Mouse (Mus musculus): ENCODE data around the gene Cma1.
A peak's percentile ranks its signal among the peaks of the same experiment; 100 is the strongest.
"Not testable (repeated sequence)": the region's sequence is repeated elsewhere in the genome, so short reads cannot be mapped to it uniquely, and the experiment has no call there.

Cma1 gene

DNA sequence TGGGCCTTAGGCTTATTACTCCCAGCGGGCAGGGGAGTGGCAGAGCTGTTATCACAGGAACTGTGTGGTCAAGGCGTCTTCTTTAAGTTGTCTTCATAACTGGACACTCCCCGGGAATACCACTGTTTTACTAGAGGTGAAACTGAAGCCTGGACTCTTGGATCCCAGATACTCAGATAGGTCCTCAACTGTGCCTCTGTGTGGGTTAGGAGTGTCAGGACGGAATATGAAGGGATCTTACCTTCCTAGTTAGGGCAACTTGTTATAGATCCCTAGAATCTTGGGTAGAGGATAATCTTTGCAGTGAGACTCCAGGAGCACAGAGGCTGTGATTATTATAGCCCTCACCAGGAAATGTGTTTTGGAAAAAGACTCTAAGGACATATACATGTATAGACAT, at the start of gene Cma1:
Gene Cma1 (minus strand): TSS at position 101 of the 400 bp plus-strand sequence.
- DNase-seq (ENCODE audit: low spot score in 2 of 2) = no peak

DNA sequence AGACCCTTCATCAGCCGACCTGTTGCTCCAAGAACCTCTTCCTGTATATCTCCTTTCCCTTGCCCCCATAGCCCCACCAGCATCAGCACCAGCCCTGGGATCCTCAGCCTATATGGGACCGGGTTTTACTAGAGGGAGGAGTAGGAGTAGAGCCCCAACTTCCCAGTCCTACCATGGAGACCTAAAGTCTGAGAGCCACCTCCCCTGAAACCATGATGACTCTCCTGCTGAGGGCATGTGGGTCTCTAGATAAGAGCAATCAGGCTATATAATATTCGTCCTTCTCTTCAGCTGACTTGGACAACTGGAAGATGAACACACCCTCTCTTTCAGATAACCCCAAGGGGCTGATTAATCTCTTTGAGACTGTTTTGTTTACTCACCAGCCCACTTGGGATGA, 43.0 kb upstream of the Cma1 start:
- not testable (repeated sequence) for DNase-seq (ENCODE audit: low spot score in 2 of 2)

DNA sequence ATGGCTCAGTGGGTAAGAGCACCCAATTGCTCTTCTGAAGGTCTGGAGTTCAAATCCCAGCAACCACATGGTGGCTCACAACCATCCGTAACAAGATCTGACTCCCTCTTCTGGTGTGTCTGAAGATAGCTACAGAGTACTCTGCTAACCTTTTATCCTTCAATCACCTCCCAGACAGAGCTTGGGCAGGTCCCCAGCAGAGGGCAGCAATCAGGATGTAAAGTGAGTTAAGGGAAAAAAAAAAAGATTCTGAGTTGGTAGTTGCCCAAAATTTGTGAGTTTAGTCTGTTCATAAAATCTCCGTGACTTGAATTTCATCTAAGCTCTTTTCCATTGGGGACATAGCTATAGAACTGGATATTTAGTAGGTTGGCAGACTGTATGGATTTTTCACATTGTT, 19.4 kb upstream of the Cma1 start:
- DNase-seq (ENCODE audit: low spot score in 2 of 2) = not testable (repeated sequence)

DNA sequence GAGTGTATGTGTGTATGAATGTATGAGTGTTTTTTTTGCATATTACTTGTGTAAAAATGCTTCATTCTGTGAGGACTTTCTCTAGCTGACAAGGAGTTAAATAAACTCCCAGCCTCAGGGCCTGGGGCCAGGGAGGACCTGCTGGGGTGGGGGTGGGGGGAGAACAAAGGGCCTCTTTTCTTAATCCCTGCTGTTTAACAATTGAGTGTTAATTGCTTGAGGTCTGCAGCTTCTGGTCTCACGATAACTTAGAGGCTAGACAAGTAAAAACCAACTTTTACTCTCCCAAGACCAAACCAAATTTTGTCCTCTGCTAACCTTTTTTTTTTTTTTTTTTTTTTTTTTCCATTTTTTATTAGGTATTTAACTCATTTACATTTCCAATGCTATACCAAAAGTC, 18.8 kb upstream of the Cma1 start:
- DNase-seq (ENCODE audit: low spot score in 2 of 2) = no peak

DNA sequence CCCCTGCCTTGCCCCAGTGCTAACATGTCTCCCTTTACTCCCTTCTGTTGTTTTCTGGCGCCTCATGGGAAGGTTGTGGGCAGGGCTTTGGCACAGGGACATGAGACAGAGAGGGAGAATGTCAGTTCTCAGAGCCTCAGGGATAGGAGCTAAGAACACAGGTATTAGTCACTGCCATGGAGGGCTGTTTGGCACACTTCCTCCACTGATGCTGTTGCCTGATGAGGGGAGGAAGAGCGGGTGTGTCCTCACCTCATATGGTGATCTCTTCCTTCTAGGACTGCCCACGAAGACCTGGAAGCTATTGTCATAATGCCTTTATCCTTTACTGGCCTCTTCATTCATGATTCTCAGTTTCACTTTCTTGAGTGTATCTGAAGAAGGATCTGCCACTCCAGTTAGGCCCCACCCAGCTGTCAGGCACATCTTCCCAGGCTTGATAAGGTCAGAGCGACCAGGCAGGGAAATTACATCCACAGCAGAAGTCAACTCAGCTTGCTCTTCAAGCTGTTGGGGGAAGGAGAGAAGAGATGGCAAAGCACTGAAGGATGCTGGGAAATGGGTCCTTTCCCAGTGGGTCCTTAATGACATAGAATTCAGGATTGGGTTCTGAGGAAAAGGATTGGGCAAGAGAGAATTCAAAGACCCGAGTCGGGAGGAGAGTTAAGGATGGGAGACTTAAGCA, 6.0 kb upstream of the Cma1 start, which contains the start of gene Cma2:
Gene Cma2 (plus strand): TSS at position 635 of the 685 bp plus-strand sequence.
- DNase-seq (ENCODE audit: low spot score in 2 of 2) = no peak

DNA sequence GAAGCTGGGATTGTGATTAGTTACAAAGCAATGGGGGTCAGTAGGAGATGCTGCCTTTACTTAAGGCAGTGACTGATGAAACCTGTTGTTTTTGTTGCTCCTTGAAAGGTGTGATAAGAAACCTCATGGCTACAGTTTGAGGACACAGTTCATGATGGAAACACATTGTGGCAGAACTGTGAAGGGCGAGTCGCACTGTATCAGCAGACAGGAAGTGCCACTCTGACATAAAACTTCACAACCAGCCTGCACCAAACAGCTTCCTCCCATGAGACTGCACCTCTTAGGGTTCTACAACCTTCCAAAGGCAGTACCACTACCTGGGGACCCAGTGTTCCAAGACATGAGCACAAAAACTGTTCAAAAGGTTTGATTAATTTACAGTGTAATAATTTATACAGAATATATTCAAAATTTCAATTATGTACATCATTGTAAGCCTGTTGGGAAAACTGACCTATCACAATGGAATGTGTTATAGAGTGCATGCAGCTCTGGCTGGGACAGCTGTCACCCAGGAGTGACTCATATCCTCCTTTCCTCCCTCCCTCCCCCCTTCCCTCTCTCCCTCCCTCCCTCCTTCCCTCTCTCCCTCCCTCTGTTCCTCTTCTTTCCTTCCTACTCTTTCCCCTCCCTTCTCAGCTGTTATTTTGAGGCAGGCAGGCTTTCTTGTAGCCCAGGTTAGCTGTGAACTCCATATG, 1.9 kb upstream of the Cma1 start:
- DNase-seq (ENCODE audit: low spot score in 2 of 2) = no peak

DNA sequence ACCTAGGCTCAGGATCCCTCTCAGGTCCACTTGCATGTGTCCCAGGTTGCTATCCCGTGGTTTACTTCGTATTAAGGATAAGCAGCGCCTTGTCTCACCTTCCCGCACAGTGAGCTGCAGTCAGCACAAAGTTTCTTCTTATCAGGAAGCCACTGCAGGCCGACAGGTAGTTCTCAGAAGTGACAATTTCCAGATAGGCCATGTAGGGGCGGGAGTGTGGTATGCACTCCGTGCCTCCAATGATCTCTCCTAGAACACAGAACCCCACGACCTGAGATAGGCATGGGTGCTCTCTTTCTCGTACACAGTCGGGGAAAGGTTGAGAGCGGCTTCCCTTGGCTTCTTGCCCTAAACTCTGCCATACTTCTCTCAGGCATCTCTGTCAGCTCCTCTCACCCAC, 874 bp downstream of the Cma1 start:
- no peak for DNase-seq (ENCODE audit: low spot score in 2 of 2)

DNA sequence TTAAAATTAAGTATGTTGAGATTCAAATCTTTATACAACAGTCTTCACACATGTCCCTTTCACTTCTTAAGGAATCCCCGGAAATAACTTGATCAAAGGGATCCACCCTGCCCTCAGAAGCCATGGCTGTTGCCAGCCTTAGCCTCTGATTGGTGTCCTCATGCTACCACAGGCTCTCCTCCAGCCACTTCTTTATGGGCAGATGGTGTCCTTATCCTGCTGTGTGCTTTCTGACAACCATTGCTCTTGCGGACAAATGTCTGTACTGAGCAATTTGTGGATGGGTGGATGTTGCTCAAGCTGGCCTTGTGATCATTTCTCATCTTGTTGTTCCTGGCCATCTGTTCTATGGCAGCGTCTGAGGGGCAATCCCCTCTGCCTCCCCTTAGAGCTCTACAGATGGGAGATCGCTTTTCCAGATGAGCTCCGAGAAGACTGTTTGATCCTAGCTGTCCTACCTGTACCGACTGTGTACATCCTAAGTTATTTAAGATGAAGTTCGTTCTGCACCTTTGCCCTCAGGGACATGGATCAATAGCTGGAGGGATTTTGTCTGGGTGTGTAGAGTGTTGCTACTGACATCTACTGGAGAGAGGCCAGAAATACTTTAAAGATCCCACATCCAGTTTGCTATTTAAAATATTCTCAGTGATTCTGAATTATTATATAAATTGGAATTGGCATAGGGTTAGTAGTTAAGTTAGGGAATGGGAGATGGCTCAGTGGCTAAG, 4.2 kb downstream of the Cma1 start:
- no peak for DNase-seq (ENCODE audit: low spot score in 2 of 2)

DNA sequence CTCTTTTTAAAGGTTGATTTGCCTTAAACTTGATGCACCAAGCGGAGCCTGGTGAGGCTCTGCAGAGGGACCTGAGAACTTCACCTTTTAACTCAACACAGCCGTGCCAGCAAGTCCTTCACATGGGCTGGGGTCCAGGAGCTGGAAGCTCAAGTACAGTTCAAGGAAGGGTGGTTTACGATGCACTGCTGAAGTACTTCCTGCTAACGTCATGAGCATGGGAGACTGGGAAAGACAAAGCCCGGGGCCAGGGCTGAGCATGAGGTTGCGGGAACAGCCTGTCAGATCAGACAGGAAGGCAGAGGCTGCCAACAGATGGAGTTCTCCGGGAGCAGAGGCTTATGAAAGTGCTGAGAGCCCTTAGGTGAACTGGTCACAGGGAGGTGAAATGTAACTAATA, 10.9 kb downstream of the Cma1 start:
- DNase-seq (ENCODE audit: low spot score in 2 of 2) = no peak

DNA sequence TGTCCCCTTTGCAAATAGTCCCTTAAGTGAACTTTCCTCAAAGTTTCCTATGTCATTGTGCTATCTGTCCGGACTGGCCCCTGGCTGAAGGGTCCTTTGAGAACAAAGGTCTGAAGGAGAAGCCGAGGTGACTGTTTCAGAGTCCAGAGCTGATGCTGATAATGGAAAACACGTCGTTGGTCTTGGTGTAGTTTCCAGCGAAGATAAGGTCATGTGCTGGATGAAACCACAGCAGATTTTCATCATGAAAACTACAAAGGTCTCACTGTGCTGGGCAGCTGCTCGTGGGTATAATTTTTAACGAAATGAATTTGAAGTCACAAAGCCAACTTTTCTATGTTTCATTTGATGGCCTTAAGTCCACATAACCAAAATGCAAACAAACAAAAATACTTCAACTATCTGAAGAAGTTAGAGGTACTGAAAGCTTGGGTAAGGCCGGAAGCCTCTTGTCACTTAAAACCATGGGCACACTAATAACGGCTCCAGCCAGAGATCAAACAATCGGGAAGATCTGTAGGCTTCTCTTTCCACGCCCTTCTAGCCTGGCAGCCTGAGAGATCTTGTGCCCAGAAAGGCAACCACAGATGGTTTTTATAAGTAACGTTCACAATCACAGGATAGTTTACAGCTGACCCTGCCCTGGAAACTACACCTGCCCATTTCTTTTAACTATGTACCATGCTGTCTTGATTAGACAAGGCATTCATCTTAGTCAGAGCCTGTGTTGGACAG, 15.0 kb downstream of the Cma1 start:
- DNase-seq (ENCODE audit: low spot score in 2 of 2) = no peak

DNA sequence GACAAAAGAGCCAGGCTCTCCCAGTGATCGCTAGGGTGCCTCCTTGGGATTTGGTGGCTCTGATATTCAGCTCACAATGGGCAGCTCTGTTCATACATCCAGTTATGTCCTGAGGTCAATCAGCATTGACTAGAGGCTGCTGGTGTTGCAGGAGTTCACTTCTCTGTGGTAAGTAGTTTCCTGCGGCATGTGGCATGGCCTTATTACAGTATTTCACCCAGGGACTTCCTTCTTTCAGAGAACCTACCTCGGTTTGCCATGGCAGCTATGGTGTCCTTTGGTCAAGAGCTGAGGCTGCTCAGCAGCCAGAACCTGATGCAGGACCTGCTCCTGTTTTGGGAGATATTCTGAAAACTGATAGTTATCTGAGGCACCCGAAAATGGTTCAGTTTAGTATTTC, 17.6 kb downstream of the Cma1 start:
- no peak for DNase-seq (ENCODE audit: low spot score in 2 of 2)

DNA sequence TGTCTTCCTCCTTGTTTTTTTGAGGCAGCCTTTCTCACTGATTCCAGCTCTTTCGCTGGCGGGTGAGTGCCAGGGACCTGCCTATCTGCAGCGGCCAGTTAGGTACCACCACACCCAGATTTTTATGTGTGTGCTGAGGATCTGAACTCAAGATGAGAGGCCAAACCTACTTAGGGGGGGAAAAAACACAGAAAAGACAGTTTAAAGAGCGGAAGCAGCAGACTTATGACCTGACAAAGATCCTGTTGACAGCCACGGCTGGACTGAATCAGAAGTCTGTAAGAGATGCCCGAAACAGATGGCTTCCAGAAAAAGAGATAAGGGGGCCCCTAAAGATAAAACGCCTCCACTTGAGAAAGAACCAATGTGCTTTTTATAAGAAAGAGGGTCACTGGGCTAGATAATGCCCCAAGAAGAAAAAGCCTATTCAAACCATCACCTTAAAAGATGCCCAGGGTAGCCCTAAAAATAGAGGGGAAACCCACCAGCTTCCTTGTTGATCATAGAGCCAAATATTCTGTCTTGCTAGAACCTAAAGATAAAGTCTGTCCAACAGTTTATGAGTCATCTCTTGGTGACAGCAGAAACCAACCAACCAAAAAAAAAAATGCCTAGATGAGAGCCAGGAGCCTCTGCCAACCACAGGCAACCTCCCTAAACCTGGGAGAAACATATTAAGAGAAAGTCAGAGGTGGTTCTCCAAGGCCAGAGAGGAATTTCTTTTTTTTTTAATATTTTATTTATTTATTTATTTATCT, 21.8 kb downstream of the Cma1 start:
- DNase-seq (ENCODE audit: low spot score in 2 of 2) = no peak

DNA sequence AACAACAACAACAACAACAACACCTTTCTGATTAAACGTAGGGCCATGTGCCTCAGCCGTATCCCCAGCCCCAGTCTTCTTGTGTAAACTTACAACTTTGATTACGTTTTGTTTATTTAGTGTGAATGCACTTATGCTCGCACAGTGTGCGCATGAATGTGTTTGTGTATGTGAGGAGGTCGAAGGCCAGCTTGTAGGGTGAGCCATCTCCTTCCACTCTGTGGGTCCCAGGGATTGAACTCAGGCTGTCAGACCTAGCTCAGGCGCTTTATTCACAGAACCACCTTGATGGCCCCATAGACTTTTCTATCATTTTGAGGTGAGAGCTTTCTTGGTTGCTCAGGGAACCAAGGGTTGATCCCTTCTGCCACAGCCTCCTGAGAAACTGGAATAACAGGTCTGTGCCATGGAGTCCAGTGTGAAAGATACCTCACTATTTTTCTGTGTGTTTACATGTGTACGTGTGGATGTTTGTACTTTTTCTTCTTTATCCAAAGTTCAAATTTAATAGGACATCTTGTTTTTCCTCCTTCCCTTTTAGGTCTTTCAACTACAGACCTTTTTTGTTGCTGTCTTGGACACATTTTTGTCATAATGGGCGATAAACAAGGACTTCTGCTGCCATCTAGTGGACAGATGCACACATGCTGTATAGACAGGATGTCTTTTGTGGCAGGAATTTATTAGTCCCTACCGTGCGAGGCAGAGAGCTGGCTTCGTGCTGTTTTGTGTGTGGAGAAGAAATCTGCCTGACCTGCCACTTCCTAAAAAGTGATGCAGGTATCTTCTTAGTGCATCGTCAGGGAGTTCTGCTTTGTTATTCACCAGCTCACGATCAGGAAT, 26.0 kb downstream of the Cma1 start:
- DNase-seq (ENCODE audit: low spot score in 2 of 2) = peak in 1 of 2 experiments; percentile 70

DNA sequence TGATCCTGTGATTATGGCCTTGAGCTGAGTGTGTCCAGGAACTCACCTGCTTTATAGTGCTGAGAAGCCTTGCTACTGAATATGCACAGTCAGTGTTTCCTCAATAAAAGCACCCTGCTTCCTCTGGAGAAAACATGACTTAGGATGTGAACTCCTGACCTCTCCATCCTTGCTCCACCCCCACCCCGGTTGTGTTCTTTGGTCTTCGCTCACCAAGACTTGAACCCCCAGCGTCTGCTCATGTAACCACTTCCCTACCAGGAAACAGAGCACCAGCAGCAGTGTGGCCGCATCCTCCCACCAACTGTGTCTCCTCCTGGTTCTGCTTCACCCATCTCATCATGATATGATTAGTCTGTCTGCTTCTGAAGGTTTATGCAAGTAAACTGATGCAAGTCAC, 31.1 kb downstream of the Cma1 start:
- no peak for DNase-seq (ENCODE audit: low spot score in 2 of 2)

DNA sequence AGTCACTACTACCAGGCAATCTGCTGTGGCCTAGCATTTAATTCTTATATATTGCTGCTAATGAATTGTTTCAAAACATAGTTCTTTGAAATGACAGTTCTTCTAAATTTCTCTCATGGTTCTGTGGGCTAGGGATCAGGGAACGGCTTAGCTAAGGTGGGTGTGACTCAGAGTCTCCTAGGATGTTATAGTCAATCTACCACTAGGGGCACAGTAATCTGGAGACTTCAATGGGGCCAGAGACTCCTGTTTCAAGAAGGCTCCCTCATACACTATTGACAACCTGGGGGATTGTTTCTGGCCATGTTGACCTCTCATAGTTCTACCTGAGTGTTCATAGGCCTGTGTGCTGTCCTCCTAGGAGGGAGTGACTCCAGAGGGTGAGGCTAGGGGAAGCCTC, 39.0 kb downstream of the Cma1 start:
- DNase-seq (ENCODE audit: low spot score in 2 of 2) = no peak

DNA sequence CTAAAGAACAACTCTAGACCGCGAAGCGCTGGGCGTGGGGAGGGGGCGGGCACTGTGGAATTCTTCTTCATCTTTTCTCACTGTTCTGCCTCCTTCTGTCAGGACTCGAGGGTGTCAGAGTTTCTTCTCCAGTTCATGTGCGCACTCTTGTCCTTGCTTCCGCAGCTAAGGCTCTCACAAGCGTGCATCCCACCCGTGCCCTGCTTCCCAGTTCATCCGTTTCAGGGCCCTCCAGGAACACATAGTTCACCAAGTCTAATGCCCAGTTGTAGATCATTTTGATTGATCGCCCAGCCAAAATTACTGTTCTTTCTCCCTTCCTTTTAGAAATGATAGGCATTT, 44.1 kb downstream of the Cma1 start:
- no peak for DNase-seq (ENCODE audit: low spot score in 2 of 2)

DNA sequence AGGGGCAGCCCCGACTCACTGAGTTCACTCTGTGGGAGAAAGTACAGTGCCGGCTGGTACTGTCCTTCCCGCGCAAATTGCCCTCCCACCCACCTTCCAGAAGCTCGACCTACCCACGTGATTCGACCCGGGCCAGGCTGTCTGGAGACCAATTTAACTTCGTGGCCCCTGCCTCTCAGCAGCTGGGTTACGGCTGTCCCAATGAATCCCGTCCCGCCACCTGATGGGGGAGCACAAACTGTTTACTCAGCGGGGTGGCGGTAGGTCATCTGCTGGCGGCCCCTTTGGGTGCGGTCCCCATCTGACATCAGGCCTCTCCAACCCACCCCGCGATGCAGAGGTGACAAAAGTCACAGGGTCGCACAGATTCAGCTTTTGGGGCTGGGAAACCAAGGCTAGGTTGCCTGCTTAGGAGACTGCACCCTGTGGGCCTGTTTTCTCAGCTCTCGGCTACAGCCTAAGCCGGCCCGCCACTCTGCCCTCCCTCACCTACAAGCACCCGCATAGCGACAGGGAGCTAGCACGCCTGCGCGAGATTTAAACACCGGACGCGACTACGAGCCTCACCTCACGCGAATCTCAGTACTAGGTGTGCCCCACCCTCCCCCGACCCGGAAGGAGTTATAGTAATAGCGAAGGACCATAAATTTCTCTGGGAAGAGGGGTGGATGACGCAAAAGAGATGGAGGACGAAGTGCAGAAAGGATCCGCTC, 44.6 kb downstream of the Cma1 start, which contains the start of gene Sdr39u1:
Gene Sdr39u1 (minus strand): TSS at position 593 of the 713 bp plus-strand sequence.
- DNase-seq (ENCODE audit: low spot score in 2 of 2) = peak; percentile 59 to 82

DNA sequence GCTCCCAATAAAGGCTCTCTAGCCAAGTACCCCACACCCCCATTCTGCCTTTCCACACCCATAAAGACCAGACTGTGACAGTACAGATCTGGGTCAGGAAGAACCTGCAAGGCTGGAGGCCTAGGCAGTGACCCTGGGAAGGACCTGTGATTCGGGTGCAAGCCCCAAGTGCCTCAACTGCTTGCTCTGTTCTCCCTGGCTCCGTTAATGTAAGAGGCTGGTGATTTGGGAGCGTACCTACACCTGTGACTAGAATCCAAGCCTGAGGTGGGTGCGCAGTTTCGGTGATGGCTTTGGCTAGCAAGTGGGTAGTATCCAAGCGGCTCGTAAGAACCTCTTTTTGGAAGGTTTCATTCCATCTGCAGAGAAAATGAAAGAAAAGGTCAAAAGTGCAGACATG, 45.5 kb downstream of the Cma1 start:
- no peak for DNase-seq (ENCODE audit: low spot score in 2 of 2)

DNA sequence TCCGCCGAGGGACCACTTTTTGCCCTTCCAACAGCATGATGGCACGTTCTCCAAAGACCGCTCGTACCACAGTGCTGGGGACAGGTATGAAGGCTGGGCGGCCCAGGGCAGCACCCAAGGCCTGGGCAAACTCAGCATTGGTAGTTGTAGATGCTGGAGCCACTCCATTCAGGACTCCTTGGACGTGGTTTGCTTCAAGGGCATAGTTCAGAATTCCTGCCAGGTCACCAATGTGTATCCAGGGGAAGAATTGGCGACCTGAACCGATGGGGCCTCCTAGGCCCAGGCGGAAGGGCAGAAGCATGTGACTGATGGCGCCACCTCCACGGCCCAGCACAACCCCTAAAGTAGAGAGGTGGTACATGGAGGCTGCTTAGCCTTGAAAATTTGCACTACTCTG, 46.8 kb downstream of the Cma1 start:
- no peak for DNase-seq (ENCODE audit: low spot score in 2 of 2)

All from cerebellum, postnatal 4 days (tissue).